Mouse (Mus musculus): ENCODE results near the gene Arid5b.

The Arid5b gene

GRCm38 (mm10) chr10:68191691-68192380 lies 86.7 kb downstream of the Arid5b start:
- peak; percentile 91 for DNase-seq

GRCm38 (mm10) chr10:68191146-68191545 lies 87.4 kb downstream of the Arid5b start:
- DNase-seq: peak; percentile 31

GRCm38 (mm10) chr10:68189847-68190246 lies 88.7 kb downstream of the Arid5b start:
- DNase-seq: peak; percentile 44

GRCm38 (mm10) chr10:68183096-68183495 lies 95.4 kb downstream of the Arid5b start:
- DNase-seq: peak; percentile 61

GRCm38 (mm10) chr10:68182266-68182665 lies 96.3 kb downstream of the Arid5b start:
- DNase-seq: peak; percentile 21

GRCm38 (mm10) chr10:68181156-68181555 lies 97.4 kb downstream of the Arid5b start:
- peak; percentile 76 for DNase-seq

GRCm38 (mm10) chr10:68180721-68181120 lies 97.8 kb downstream of the Arid5b start:
- peak; percentile 46 for DNase-seq

- peak; percentile 55 for DNase-seq
Measured at GRCm38 (mm10) chr10:68180151-68180550, 98.4 kb downstream of the Arid5b start.

- peak; percentile 78 for DNase-seq
Measured at GRCm38 (mm10) chr10:68179741-68180140, 98.8 kb downstream of the Arid5b start.

- DNase-seq: no peak
Measured at GRCm38 (mm10) chr10:68179339-68179738, 99.2 kb downstream of the Arid5b start.

- DNase-seq: peak; percentile 79
Measured at GRCm38 (mm10) chr10:68177697-68178485, 100.6 kb downstream of the Arid5b start.

- DNase-seq: peak; percentile 84
Measured at GRCm38 (mm10) chr10:68175811-68176210, 102.7 kb downstream of the Arid5b start.

GRCm38 (mm10) chr10:68173634-68174033 lies 104.9 kb downstream of the Arid5b start:
- DNase-seq: peak; percentile 48

- DNase-seq: peak; percentile 75
Measured at GRCm38 (mm10) chr10:68172906-68173305, 105.6 kb downstream of the Arid5b start.

GRCm38 (mm10) chr10:68171974-68172373 lies 106.6 kb downstream of the Arid5b start:
- peak; percentile 77 for DNase-seq

- peak; percentile 50 for DNase-seq
Measured at GRCm38 (mm10) chr10:68168613-68169012, 109.9 kb downstream of the Arid5b start.

- peak; percentile 88 for DNase-seq
Measured at GRCm38 (mm10) chr10:68168141-68168540, 110.4 kb downstream of the Arid5b start.

- DNase-seq: peak; percentile 89
Measured at GRCm38 (mm10) chr10:68167118-68167517, 111.4 kb downstream of the Arid5b start.

GRCm38 (mm10) chr10:68166695-68167086 lies 111.8 kb downstream of the Arid5b start:
- DNase-seq: no peak

- DNase-seq: peak; percentile 91
Measured at GRCm38 (mm10) chr10:68165709-68166694, 112.5 kb downstream of the Arid5b start.

- peak; percentile 70 for DNase-seq
Measured at GRCm38 (mm10) chr10:68164723-68165706, 113.5 kb downstream of the Arid5b start.

- no peak for DNase-seq
Measured at GRCm38 (mm10) chr10:68164137-68164536, 114.4 kb downstream of the Arid5b start.

Data from heart, adult 11 months (tissue).